Mouse (Mus musculus) brown adipose tissue, adult 24 weeks (tissue): ENCODE results near the gene Sept6. TPM values are rescaled to one million over a fixed set of nuclear protein-coding genes. Genes with fewer than 3 reads are reported as not detected.
"Not testable (repeated sequence)": the region's sequence is repeated elsewhere in the genome, so short reads cannot be mapped to it uniquely, and the experiment has no call there.

Experiments
- H3K27ac ChIP-seq: fragments of 200-500 bp; replicated peaks from 2 replicates; pipeline ENCODE4 v1.5.1; 2012; ENCODE audit warnings: low read depth, mild to moderate bottlenecking, low read length
- H3K4me1 ChIP-seq: fragments of 200-500 bp; 2 replicates; pipeline ENCODE4 v1.6.1; 2012; ENCODE audit warnings: low read length, mixed read lengths; ENCODE audit not compliant: control insufficient read depth, insufficient read depth, insufficient read length
- H3K4me3 ChIP-seq: fragments of 200-500 bp; 2 replicates; pipeline ENCODE4 v1.5.1; 2012; ENCODE audit warnings: low read depth, mild to moderate bottlenecking, low read length, moderate library complexity; ENCODE audit not compliant: insufficient read depth
- polyA plus RNA-seq: library from polyadenylated mRNA; stranded (reverse); fragments of >200 nt; gene quantifications from 2 replicates; pipeline ENCODE4 v1.2.4, GENCODE M21; 2012; ENCODE audit not compliant: missing spikeins, insufficient read depth, insufficient read length

The Sept6 gene
- polyA plus RNA-seq, 1 experiment, result 2.1 TPM

DNA sequence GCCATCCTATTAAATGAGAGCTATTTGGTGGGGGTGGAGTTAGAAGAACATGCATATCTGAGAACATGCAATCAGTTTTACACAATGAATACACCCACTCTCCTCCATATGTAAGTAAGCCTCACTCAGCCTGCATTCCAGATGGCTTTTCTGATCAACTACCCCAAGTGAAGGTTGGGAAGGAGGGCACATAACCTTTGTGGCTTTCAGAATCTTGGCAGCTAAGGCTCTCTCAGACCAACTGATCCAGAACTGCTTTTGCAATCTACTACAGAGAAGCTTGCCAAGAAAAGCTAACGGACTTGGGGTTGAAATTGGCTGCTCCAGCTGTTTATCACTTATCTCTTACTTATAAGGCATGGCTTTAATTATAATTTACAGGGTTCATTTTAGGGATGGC, 73.8 kb downstream of the Sept6 start:
- Histone ChIP-seq H3K4me1 (no peaks in the 10 kb centered on the region), H3K4me3 (no peak overlapping the region), H3K27ac (no peak overlapping the region)

DNA sequence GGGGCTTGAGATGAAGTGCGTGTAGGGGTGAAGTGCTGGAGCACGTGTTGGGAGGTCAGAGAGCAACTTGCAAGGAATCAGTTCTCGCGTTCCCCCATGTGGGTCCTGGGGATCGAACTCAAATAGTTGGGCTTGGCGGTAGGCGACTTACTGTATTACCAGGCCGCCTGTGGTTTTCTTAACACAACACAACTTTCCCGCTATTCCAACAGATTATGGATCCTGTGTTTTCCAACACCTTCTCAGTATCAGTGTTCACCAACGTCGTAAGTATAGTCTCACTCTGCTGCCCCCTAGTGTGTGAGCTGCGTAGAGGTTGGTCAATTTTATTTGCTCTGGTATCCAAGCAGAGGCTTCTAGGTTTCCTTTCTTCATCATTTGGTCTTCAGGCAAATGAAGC, 80.3 kb downstream of the Sept6 start:
- Histone ChIP-seq H3K27ac (no peak overlapping the region), H3K4me3 (no peak overlapping the region), H3K4me1 (no peaks in the 10 kb centered on the region)

DNA sequence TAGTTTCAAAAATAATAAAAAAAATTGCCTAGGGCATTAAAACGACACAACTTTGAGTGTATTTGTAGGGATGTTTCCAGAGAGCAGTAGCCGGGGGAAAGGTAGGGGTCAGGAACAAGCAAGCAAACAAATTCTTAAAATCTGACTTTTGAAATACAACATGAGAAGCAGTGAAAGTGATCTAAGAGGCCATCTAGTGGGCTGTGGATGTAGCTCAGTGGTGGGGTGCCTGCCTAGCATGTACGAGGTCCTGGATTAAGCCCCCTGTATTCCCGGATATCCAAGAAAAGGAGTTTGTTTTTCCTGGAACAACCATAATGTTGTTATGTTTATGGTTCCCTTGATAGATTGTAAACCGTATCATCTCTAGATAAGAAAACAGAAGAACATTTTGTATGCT, 85.1 kb downstream of the Sept6 start:
- Histone ChIP-seq H3K4me1 (no peaks in the 10 kb centered on the region), H3K4me3 (no peak overlapping the region), H3K27ac (no peak overlapping the region)

DNA sequence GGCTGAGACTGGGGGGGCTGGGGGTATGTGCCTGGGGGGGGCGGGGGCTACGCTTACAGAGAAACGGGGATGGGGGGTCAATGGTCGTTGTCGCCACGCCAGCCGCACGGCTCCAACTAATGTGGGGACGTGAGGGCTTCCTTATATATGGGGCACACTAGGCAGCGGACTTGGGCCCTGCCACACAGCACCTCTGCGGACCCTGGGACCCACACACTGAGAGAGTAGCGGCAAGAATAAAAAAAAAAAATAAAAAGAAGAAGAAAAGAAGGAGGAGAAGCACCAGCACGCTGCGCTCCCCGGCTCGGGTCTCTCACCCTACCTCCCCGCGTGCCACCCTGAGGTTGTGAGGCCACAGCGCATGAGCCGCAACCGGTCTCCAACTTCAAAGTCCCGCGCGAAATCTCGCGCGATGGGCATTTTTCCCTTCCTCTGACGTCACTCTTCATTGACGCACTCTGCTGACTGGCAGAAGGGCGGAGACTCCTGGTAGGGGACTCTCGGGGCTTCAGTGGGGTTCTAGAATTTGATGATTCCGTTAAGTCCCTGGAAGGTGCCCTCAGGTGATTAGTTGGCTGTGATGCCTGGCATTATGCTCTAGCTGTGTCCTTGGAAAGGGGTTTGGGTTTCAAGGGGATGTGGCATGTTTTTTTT, 88.4 kb downstream of the Sept6 start:
- Histone ChIP-seq H3K4me3 (peak overlapping the region; percentile 85), H3K27ac (peak overlapping the region; percentile 87; the same call in 1 of the 2 replicates), H3K4me1 (no peaks in the 10 kb centered on the region)

DNA sequence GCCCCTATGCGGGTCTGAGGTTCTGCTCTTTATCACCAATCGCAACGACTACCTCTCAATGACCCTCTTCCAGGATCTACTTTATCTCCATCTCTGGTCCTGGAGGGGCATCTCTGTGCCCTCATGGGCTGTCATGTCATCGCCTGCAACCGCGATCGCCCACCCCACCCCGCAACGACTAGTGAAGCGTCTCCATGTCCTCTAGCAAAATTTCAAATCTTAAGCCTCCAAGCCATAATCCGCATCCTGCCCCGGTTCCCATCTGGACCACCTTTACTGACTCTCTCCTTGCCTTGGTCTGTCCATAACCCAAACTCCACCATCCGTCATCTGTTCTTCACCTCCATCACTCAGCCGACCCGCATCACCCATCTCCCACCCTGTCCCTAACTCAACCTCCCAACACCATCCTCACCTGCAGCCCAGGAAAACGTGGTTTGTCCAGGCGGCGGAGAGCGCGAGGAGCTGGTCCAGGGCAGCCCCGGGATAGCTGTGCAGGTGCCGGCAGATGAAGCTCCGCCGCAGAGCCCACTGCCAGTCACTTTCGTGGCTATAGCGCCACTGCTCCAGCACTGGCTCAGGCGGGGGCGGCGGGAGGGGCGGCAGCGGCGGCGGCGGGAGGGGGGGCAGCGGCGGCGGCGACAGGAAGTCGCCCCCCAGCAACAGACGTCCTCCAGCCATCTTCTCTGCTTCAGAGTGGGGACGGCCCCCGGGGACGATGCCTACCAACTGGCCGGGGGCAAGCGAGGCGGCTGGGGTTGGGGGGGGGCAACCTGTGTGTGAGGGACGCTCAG, 89.1 kb downstream of the Sept6 start, which contains the start of gene Nkrf:
Gene Nkrf (minus strand): TSS at position 579 of the 794 bp plus-strand sequence.
- peak within 1 kb of the TSS; percentile 87; the same call in 1 of the 2 replicates for H3K27ac ChIP-seq
- H3K4me1 ChIP-seq, result no peaks in the 10 kb centered on the region
- H3K4me3 ChIP-seq, result peak within 1 kb of the TSS; percentile 85

DNA sequence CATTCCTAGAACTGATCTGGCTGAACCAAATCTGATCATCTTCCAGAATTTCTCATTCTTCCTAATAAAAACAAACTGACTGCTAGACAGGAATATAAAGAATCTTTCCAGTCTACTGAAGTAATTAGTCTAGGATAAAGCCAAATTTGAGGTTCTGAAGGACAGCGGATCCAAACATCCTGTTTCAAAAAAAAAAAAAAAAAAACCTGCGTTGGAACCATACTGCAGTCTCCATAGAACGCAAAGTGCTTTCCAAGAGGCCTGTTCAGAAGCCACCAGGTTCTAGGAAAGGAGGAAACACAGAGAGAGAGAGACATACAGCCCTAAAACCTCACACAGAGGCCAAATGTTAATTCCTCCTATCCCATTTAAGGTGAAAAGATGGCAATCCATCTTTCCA, 89.9 kb downstream of the Sept6 start:
- no peaks in the 10 kb centered on the region for H3K4me1 ChIP-seq
- peak overlapping the region; percentile 9; the same call in 1 of the 2 replicates for H3K4me3 ChIP-seq
- H3K27ac ChIP-seq, result no peak overlapping the region

DNA sequence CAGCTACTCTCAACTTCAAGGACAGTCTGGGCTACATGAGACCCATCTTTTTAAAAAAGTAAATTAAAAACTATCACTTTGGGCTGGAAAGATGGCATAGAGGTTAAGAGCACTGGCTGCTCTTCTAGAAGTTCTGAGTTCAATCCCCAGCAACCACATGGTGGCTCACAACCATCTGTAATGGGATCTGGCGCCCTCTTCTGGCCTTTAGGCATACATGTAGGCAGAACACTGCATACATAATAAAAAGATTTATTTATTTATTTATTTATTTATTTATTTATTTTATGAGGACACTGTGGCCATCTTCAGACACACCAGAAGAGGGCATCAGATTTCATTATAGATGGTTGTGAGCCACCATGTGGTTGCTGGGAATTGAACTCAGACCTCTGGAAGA, 92.7 kb downstream of the Sept6 start:
- H3K4me3 ChIP-seq, H3K4me1 ChIP-seq, H3K27ac ChIP-seq: not testable (repeated sequence)

DNA sequence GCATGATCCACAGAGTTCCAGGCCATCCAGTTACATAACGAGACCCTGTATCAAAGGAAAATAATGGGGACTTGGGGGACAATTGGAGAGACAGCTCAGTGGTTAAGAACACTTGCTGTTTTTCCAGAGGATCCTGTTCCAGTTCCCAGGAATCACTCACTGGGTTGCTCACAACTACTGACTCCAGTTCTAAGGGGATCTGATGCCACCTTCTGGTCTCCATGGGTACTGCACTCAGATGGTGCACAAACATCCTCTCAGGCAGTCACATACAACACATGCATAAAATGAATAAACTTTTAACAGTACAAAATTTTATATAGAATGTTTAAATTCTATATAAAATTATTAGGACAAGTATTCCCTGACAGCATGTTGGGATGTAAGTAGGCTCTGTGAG, 106.9 kb downstream of the Sept6 start:
- no peaks in the 10 kb centered on the region for H3K4me1 ChIP-seq

DNA sequence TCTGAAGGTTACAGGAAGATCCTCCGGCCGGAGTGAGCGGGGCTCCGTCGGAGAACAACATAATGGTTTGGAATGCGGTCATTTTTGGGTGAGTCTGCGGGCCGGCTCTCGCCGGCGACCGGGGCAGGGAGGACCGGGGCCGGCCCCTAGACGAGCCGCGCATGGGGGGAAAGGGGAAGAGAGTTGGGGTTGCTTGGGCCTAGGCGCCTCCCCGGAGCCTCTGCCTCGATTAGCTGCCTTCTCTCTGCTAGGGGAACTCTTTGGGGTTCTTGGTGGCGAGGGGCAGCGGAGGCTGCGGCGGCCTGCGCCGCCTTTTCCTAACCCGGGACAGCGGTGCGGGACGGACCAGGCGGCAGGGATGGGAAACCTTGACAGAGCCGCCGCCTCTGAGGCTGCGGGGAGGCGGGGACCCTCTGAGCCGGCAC, 116.9 kb downstream of the Sept6 start:
- Histone ChIP-seq H3K4me1 (no peaks in the 10 kb centered on the region; the same call in 1 of the 2 replicates), H3K27ac (peak overlapping the region; percentile 78), H3K4me3 (peak overlapping the region; percentile 96)

More for the DNA sequence above, 106.9 kb downstream of the Sept6 start:
- H3K4me3 ChIP-seq, result no peak overlapping the region
- H3K27ac ChIP-seq, result no peak overlapping the region

DNA sequence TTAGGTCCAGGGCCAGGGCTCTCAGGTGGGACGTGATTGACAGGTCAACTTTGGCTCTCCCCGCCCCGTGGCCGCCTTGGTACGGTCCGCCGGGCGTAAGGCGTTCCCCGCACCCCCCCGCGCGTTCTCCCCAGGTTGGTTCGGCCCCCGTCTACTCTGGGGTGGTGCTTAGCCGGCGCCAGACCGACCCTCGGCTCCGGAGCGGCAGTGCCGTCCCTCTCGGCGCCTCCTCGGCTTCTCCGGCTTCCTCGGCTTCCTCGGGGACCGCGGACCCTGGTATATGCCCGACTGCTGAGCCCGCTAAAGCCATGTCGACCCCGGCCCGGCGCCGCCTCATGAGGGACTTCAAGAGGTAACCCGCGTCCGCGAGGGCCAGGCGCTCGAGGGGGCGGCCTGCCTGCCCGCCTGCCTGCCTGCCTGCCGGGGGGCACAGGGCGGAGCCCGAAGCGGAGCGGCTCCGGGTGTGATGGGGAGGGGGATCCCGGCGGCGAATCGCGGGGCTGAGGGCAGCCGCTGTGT, 117.4 kb downstream of the Sept6 start:
- Histone ChIP-seq H3K27ac (peak overlapping the region; percentile 78), H3K4me1 (no peaks in the 10 kb centered on the region; the same call in 1 of the 2 replicates), H3K4me3 (peak overlapping the region; percentile 96)

DNA sequence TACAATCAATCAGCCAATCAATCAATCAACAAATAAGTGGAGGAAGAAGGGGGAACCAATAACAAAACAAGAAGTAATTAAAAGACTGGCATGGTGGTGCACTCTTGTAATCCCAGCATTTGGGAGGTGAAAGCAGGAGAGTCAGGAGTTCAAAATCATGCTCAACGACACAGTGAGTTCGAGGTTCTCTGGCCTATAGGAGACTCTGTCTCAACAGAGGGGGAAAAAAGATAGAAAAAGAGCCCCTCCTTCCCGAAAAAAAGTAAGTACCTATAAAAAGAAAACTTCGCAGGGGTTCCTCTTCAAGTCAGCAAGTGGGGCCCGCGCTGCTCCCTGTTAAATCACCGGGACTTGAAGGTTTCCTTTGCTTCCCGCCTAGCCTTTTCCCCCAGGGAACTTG, 117.8 kb downstream of the Sept6 start, which contains the start of the genes Ube2a and C330007P06Rik:
Gene Ube2a (plus strand): TSS at position 136 of the 400 bp plus-strand sequence.
Gene C330007P06Rik (minus strand): TSS at position 347 of the 400 bp plus-strand sequence.
- Histone ChIP-seq H3K27ac (peak within 1 kb of the TSS; percentile 78), H3K4me3 (peak within 1 kb of the TSS; percentile 96)

DNA sequence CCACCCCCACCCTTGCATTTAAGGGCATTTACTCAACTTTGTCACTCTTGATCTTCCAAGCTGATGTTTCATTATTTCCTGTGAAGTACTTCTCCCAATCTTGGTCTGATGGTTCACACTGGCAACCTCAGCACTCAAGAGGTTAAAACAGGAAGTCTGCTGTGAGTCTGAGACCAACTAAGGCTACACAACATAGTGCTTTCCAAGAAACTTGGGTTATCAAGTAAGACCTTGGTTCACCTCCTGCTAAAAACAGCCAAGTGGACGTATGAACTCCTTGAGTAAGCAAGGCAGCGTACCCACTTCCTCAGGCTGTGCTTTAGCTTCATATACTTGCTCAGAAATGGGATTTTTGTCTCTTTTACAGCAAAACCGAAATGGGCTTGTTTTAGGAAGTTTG, 121.2 kb downstream of the Sept6 start:
- no peak overlapping the region for H3K27ac ChIP-seq
- no peaks in the 10 kb centered on the region; the same call in 1 of the 2 replicates for H3K4me1 ChIP-seq

More for the DNA sequence above, 117.8 kb downstream of the Sept6 start, which contains the start of the genes Ube2a and C330007P06Rik:
- H3K4me1 ChIP-seq, result no peaks in the 10 kb centered on the region; the same call in 1 of the 2 replicates

DNA sequence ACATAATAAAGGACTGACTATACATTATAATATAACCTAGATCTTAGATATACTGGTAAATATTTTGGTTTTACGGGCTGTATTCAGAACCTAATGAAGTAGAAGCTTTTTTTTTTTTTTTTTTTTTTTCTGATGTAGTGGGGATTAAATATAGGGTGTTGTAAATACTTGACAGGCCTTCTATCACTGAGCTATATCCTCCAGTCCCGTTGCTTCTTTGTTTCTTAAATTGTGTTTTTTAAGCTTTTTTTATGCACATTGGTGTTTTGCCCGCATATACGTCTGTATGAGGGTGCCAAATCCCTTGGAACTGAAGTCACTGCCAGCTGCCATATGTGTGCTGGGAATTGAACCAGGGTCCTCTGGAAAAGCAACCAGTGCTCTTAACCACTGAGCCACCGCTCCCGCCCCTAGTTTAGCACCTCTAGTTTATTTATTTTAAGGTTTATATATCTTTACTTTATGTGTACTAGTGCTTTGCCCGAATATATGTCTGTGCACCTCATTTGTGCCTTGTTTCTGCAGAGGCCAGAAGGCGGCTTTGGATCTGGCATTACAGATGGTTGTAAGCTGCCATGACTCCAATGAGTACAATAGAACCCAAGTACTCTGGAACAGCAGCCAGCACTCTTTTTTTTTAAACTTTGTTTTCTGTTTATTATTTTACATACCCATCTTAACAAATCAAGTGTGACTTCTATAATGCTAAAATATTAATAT, 126.8 kb downstream of the Sept6 start:
- Histone ChIP-seq H3K4me1 (no peaks in the 10 kb centered on the region; the same call in 1 of the 2 replicates), H3K4me3 (no peak overlapping the region; the same call in 1 of the 2 replicates), H3K27ac (no peak overlapping the region)

More for the DNA sequence above, 121.2 kb downstream of the Sept6 start:
- H3K4me3 ChIP-seq, result no peak overlapping the region

DNA sequence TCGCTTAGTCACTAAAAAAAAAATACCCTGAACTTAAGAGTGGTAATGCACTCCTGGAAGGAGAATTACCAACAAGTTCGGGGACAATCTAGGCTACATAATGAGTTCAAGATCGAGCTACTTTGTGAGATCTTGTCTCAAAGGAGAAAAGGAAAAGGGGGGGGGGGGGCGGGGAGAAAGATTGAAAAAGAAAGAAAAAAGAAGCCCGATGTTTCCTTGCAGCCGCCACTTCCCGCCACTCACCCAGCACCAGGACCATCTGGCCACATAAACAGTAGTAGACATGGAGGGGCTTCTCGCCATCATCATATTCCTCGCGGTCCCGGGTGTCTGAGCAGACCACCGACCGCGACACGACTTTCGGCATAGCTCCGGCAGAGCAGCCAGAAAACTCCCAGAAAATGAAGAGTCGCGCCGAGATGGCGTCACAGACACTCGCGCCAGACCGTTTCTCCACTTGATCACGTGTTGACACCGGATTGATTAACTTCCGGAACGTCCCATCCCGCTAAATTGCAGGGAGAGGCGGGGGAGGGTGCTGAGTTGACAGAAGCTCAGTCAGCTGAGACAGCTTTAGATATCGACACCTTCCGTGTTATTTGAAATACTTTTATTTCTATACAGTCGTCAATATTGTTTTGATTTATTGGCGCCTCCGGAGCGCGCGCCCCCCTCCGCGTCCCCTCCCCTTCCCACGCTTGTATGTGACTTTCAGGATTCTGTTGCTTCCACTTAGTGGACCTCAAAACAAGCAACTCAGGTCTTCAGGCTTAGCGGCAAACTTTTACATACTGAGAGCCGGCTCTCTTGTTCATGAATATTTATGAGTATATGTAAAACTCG, 127.6 kb downstream of the Sept6 start:
- Histone ChIP-seq H3K4me3 (peak overlapping the region; percentile 78), H3K27ac (peak overlapping the region; percentile 88), H3K4me1 (no peaks in the 10 kb centered on the region; the same call in 1 of the 2 replicates)
